Mouse (Mus musculus): ENCODE data around the gene Pilrb1. TPM values are rescaled to one million over a fixed set of nuclear protein-coding genes. Genes with fewer than 3 reads are reported as not detected.
A peak's percentile ranks its signal among the peaks of the same experiment; 100 is the strongest.
"Not testable (repeated sequence)": the region's sequence is repeated elsewhere in the genome, so short reads cannot be mapped to it uniquely, and the experiment has no call there.

Pilrb1 gene
- total RNA-seq (2014; fragmentation: Nextera tagmentation): not detected in 2 replicates
- total RNA-seq (2017): 1.9 and 2.9 TPM in 2 replicates
- not detected in 2 replicates for polyA plus RNA-seq (2012)

GRCm38 (mm10) chr5:137857960-137858710 lies at the start of gene Pilrb1:
Gene Pilrb1 (minus strand): TSS chr5:137858106.
- H3K9me3 ChIP-seq (replicated peaks); DNase-seq (ENCODE audit: low spot score); H3K4me1 ChIP-seq (ENCODE audit: insufficient read depth, low read depth, low read length); H3K36me3 ChIP-seq (replicated peaks); H3K4me3 ChIP-seq (ENCODE audit: low read depth, low read length); H3K27me3 ChIP-seq (ENCODE audit: insufficient read depth, low read length): not testable (repeated sequence)
- peak; percentile 34 for ATAC-seq (ENCODE audit: extremely low read depth, insufficient number of reproducible peaks, low FRiP score, poor library complexity, severe bottlenecking)

DNA sequence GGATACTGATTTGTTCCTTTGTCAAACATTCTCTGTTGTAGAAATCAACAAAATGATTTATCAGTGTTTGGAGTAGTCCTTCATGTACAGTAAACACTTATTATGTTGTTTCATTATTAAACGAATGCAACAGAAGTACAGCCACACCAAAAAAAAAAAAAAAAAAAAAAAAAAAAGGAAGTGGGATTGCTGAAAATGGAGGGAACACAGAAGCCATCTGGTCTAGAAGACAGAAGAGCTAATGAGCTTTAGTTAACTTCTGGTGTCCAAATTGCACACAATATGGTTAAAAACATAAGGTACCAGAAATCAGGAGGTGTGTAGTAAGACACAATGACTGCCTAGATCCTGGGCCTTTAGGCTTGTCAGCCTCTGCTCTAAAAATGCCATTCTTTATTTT lies 39.9 kb upstream of the Pilrb1 start:
- H3K36me3 ChIP-seq (replicated peaks): no peaks in the 10 kb centered on the region
- no peak for DNase-seq (ENCODE audit: low spot score)
- H3K4me3 ChIP-seq (ENCODE audit: low read depth, low read length): no peak overlapping the region
- H3K27me3 ChIP-seq (ENCODE audit: insufficient read depth, low read length): peaks cover 3% of the 10 kb centered on the region; the same call in 1 of the 2 replicates
- no peak for TF ChIP-seq GATA2 (IDR thresholded peaks at IDR 0.05; ENCODE audit: borderline replicate concordance, low read depth, low read length)
- TF ChIP-seq POLR2AphosphoS5 (IDR thresholded peaks at IDR 0.05; ENCODE audit: insufficient replicate concordance, low read depth, low read length): no peak
- TF ChIP-seq CTCF (IDR thresholded peaks at IDR 0.05; ENCODE audit: low read depth, low read length): no peak
- no peak for TF ChIP-seq TAL1 (conservative IDR thresholded peaks at IDR 0.05; ENCODE audit: low read depth, low read length)
- no peak for TF ChIP-seq GATA1 (IDR thresholded peaks at IDR 0.05; ENCODE audit: borderline replicate concordance, low read length)
- no peak for ATAC-seq (ENCODE audit: extremely low read depth, insufficient number of reproducible peaks, low FRiP score, poor library complexity, severe bottlenecking)
- H3K4me1 ChIP-seq (ENCODE audit: insufficient read depth, low read depth, low read length): no peaks in the 10 kb centered on the region
- no peaks in the 10 kb centered on the region for H3K9me3 ChIP-seq (replicated peaks)

- no peak for ATAC-seq (ENCODE audit: extremely low read depth, insufficient number of reproducible peaks, low FRiP score, poor library complexity, severe bottlenecking)
- Histone ChIP-seq H3K27me3 (ENCODE audit: insufficient read depth, low read length) (peaks cover 3% of the 10 kb centered on the region; the same call in 1 of the 2 replicates), H3K4me1 (ENCODE audit: insufficient read depth, low read depth, low read length) (no peaks in the 10 kb centered on the region), H3K9me3 (replicated peaks) (no peaks in the 10 kb centered on the region), H3K36me3 (replicated peaks) (no peaks in the 10 kb centered on the region), H3K4me3 (ENCODE audit: low read depth, low read length) (no peak overlapping the region)
- DNase-seq (ENCODE audit: low spot score): no peak
- TF ChIP-seq POLR2AphosphoS5 (IDR thresholded peaks at IDR 0.05; ENCODE audit: insufficient replicate concordance, low read depth, low read length) (no peak), CTCF (IDR thresholded peaks at IDR 0.05; ENCODE audit: low read depth, low read length) (0 out of 2 replicates have a peak, but pooled peaks have one; percentile 24)
These were observed 35.0 kb upstream of the Pilrb1 start for GRCm38 (mm10) chr5:137892954-137893353.

DNA sequence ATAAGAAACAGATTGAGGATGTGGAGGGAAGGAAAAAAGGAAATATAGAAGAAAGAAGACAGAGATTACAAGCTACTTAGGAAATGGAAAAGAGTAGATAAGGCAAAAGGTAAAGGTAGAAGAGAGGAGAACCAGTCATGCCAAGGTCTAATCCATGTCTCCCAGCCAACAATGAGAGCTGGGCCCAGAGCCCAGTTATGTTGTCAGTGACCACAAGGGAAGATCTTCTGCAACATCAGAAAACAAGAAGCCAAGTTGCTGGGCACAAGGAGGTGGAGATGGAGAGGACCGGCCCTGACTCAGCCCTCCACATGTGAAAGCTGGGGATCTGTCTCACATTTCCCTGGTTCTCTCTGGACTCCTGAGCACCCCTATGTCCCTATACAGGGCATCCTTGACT lies 29.8 kb upstream of the Pilrb1 start:
- TF ChIP-seq CTCF (IDR thresholded peaks at IDR 0.05; ENCODE audit: low read depth, low read length) (no peak), GATA2 (IDR thresholded peaks at IDR 0.05; ENCODE audit: borderline replicate concordance, low read depth, low read length) (no peak), GATA1 (IDR thresholded peaks at IDR 0.05; ENCODE audit: borderline replicate concordance, low read length) (no peak), POLR2AphosphoS5 (IDR thresholded peaks at IDR 0.05; ENCODE audit: insufficient replicate concordance, low read depth, low read length) (no peak), TAL1 (conservative IDR thresholded peaks at IDR 0.05; ENCODE audit: low read depth, low read length) (no peak)
- DNase-seq (ENCODE audit: low spot score): no peak
- Histone ChIP-seq H3K9me3 (replicated peaks) (no peaks in the 10 kb centered on the region), H3K4me1 (ENCODE audit: insufficient read depth, low read depth, low read length) (no peaks in the 10 kb centered on the region), H3K27me3 (ENCODE audit: insufficient read depth, low read length) (no peaks in the 10 kb centered on the region), H3K36me3 (replicated peaks) (no peaks in the 10 kb centered on the region), H3K4me3 (ENCODE audit: low read depth, low read length) (no peak overlapping the region)
- ATAC-seq (ENCODE audit: extremely low read depth, insufficient number of reproducible peaks, low FRiP score, poor library complexity, severe bottlenecking): no peak

- Histone ChIP-seq H3K4me1 (ENCODE audit: insufficient read depth, low read depth, low read length) (no peaks in the 10 kb centered on the region), H3K4me3 (ENCODE audit: low read depth, low read length) (no peak overlapping the region), H3K36me3 (replicated peaks) (no peaks in the 10 kb centered on the region), H3K9me3 (replicated peaks) (no peaks in the 10 kb centered on the region), H3K27me3 (ENCODE audit: insufficient read depth, low read length) (no peaks in the 10 kb centered on the region)
- DNase-seq (ENCODE audit: low spot score) (no peak), ATAC-seq (ENCODE audit: extremely low read depth, insufficient number of reproducible peaks, low FRiP score, poor library complexity, severe bottlenecking) (no peak)
- TF ChIP-seq GATA1 (IDR thresholded peaks at IDR 0.05; ENCODE audit: borderline replicate concordance, low read length): no peak
- no peak for TF ChIP-seq CTCF (IDR thresholded peaks at IDR 0.05; ENCODE audit: low read depth, low read length)
- TF ChIP-seq TAL1 (conservative IDR thresholded peaks at IDR 0.05; ENCODE audit: low read depth, low read length): no peak
- TF ChIP-seq POLR2AphosphoS5 (IDR thresholded peaks at IDR 0.05; ENCODE audit: insufficient replicate concordance, low read depth, low read length): no peak
- TF ChIP-seq GATA2 (IDR thresholded peaks at IDR 0.05; ENCODE audit: borderline replicate concordance, low read depth, low read length): no peak
These were observed 28.0 kb upstream of the Pilrb1 start for GRCm38 (mm10) chr5:137885894-137886293.

GRCm38 (mm10) chr5:137883345-137883744 lies 25.4 kb upstream of the Pilrb1 start:
- Histone ChIP-seq H3K4me1 (ENCODE audit: insufficient read depth, low read depth, low read length) (no peaks in the 10 kb centered on the region), H3K4me3 (ENCODE audit: low read depth, low read length) (no peak overlapping the region), H3K27me3 (ENCODE audit: insufficient read depth, low read length) (no peaks in the 10 kb centered on the region), H3K9me3 (replicated peaks) (no peaks in the 10 kb centered on the region), H3K36me3 (replicated peaks) (no peaks in the 10 kb centered on the region)
- TF ChIP-seq POLR2AphosphoS5 (IDR thresholded peaks at IDR 0.05; ENCODE audit: insufficient replicate concordance, low read depth, low read length) (no peak), TAL1 (conservative IDR thresholded peaks at IDR 0.05; ENCODE audit: low read depth, low read length) (no peak), CTCF (IDR thresholded peaks at IDR 0.05; ENCODE audit: low read depth, low read length) (no peak), GATA2 (IDR thresholded peaks at IDR 0.05; ENCODE audit: borderline replicate concordance, low read depth, low read length) (no peak), GATA1 (IDR thresholded peaks at IDR 0.05; ENCODE audit: borderline replicate concordance, low read length) (no peak)
- DNase-seq (ENCODE audit: low spot score) (no peak), ATAC-seq (ENCODE audit: extremely low read depth, insufficient number of reproducible peaks, low FRiP score, poor library complexity, severe bottlenecking) (no peak)
